Mouse (Mus musculus): ENCODE data around the gene Cenps. TPM values are rescaled to one million over a fixed set of nuclear protein-coding genes. Genes with fewer than 3 reads are reported as not detected.

Gene Cenps
- polyA plus RNA-seq, 2 experiments, result 23.0 to 27.2 TPM

GRCm38 (mm10) chr4:149178328-149178727, 40.9 kb upstream of the Cenps start:
- no peak overlapping the region for H3K27ac ChIP-seq (replicated peaks; ENCODE audit: low read depth, low read length)
- TF ChIP-seq POLR2A (IDR thresholded peaks at IDR 0.05; ENCODE audit: borderline replicate concordance, extremely low read depth, insufficient read depth, insufficient read length), result no peak
- H3K9ac ChIP-seq (ENCODE audit: low read depth, low read length, severe bottlenecking), result no peak overlapping the region
- H3K4me3 ChIP-seq (replicated peaks; ENCODE audit: low read length), result no peak overlapping the region
- no peaks in the 10 kb centered on the region for H3K27me3 ChIP-seq (ENCODE audit: control insufficient read depth, insufficient read depth, low read length)
- 61% methylated on average over 7 of the region's 7 CpGs for WGBS
- no peak overlapping the region for H3K4me2 ChIP-seq (replicated peaks; ENCODE audit: low read depth, low read length, severe bottlenecking)
- no peaks in the 10 kb centered on the region for H3K4me1 ChIP-seq (ENCODE audit: control insufficient read depth, insufficient read depth, low read length)
- ATAC-seq (ENCODE audit: low FRiP score, low read depth), result no peak
- DNase-seq (ENCODE audit: low spot score), result no peak
- H3K9me3 ChIP-seq (ENCODE audit: control insufficient read depth, low read length), result no peaks in the 10 kb centered on the region
- peaks cover 48% of the 10 kb centered on the region for H3K36me3 ChIP-seq (ENCODE audit: control insufficient read depth, insufficient read depth, low read length)

GRCm38 (mm10) chr4:149177046-149177445, 39.6 kb upstream of the Cenps start:
- TF ChIP-seq POLR2A (IDR thresholded peaks at IDR 0.05; ENCODE audit: borderline replicate concordance, extremely low read depth, insufficient read depth, insufficient read length), result no peak
- Histone ChIP-seq H3K36me3 (ENCODE audit: control insufficient read depth, insufficient read depth, low read length) (peaks cover 35% of the 10 kb centered on the region), H3K27ac (replicated peaks; ENCODE audit: low read depth, low read length) (no peak overlapping the region), H3K4me1 (ENCODE audit: control insufficient read depth, insufficient read depth, low read length) (peaks cover 6% of the 10 kb centered on the region), H3K27me3 (ENCODE audit: control insufficient read depth, insufficient read depth, low read length) (no peaks in the 10 kb centered on the region), H3K9me3 (ENCODE audit: control insufficient read depth, low read length) (no peaks in the 10 kb centered on the region), H3K4me3 (replicated peaks; ENCODE audit: low read length) (no peak overlapping the region), H3K4me2 (replicated peaks; ENCODE audit: low read depth, low read length, severe bottlenecking) (no peak overlapping the region), H3K9ac (ENCODE audit: low read depth, low read length, severe bottlenecking) (no peak overlapping the region)
- ATAC-seq (ENCODE audit: low FRiP score, low read depth), result no peak
- no peak for DNase-seq (ENCODE audit: low spot score)
- WGBS, result 69% methylated on average over 5 of the region's 5 CpGs

- no peak for DNase-seq (ENCODE audit: low spot score)
- Histone ChIP-seq H3K9me3 (ENCODE audit: control insufficient read depth, low read length) (no peaks in the 10 kb centered on the region), H3K4me1 (ENCODE audit: control insufficient read depth, insufficient read depth, low read length) (peaks cover 6% of the 10 kb centered on the region), H3K9ac (ENCODE audit: low read depth, low read length, severe bottlenecking) (no peak overlapping the region), H3K36me3 (ENCODE audit: control insufficient read depth, insufficient read depth, low read length) (peaks cover 31% of the 10 kb centered on the region), H3K4me3 (replicated peaks; ENCODE audit: low read length) (no peak overlapping the region), H3K27ac (replicated peaks; ENCODE audit: low read depth, low read length) (no peak overlapping the region), H3K27me3 (ENCODE audit: control insufficient read depth, insufficient read depth, low read length) (no peaks in the 10 kb centered on the region), H3K4me2 (replicated peaks; ENCODE audit: low read depth, low read length, severe bottlenecking) (no peak overlapping the region)
- TF ChIP-seq POLR2A (IDR thresholded peaks at IDR 0.05; ENCODE audit: borderline replicate concordance, extremely low read depth, insufficient read depth, insufficient read length), result no peak
- ATAC-seq (ENCODE audit: low FRiP score, low read depth), result no peak
- 88% methylated on average over 6 of the region's 6 CpGs for WGBS
Observed at GRCm38 (mm10) chr4:149176645-149177044, 39.2 kb upstream of the Cenps start.

GRCm38 (mm10) chr4:149173661-149174060, 36.2 kb upstream of the Cenps start:
- ATAC-seq (ENCODE audit: low FRiP score, low read depth), result no peak
- no peak for TF ChIP-seq POLR2A (IDR thresholded peaks at IDR 0.05; ENCODE audit: borderline replicate concordance, extremely low read depth, insufficient read depth, insufficient read length)

GRCm38 (mm10) chr4:149172666-149173065, 35.2 kb upstream of the Cenps start:
- Histone ChIP-seq H3K4me3 (replicated peaks; ENCODE audit: low read length) (no peak overlapping the region), H3K36me3 (ENCODE audit: control insufficient read depth, insufficient read depth, low read length) (no peaks in the 10 kb centered on the region; the same call in 1 of the 2 replicates), H3K9me3 (ENCODE audit: control insufficient read depth, low read length) (no peaks in the 10 kb centered on the region), H3K4me2 (replicated peaks; ENCODE audit: low read depth, low read length, severe bottlenecking) (no peak overlapping the region), H3K27ac (replicated peaks; ENCODE audit: low read depth, low read length) (peak overlapping the region; percentile 72), H3K4me1 (ENCODE audit: control insufficient read depth, insufficient read depth, low read length) (peaks cover 6% of the 10 kb centered on the region), H3K27me3 (ENCODE audit: control insufficient read depth, insufficient read depth, low read length) (no peaks in the 10 kb centered on the region), H3K9ac (ENCODE audit: low read depth, low read length, severe bottlenecking) (no peak overlapping the region)
- WGBS, result 34% methylated on average over 2 of the region's 2 CpGs
- ATAC-seq (ENCODE audit: low FRiP score, low read depth), result peak; percentile 68
- no peak for TF ChIP-seq POLR2A (IDR thresholded peaks at IDR 0.05; ENCODE audit: borderline replicate concordance, extremely low read depth, insufficient read depth, insufficient read length)
- peak; percentile 55 for DNase-seq (ENCODE audit: low spot score)

More at GRCm38 (mm10) chr4:149173661-149174060, 36.2 kb upstream of the Cenps start:
- Histone ChIP-seq H3K9ac (ENCODE audit: low read depth, low read length, severe bottlenecking) (no peak overlapping the region), H3K4me1 (ENCODE audit: control insufficient read depth, insufficient read depth, low read length) (peaks cover 6% of the 10 kb centered on the region), H3K36me3 (ENCODE audit: control insufficient read depth, insufficient read depth, low read length) (peaks cover 4% of the 10 kb centered on the region), H3K9me3 (ENCODE audit: control insufficient read depth, low read length) (no peaks in the 10 kb centered on the region), H3K4me3 (replicated peaks; ENCODE audit: low read length) (no peak overlapping the region), H3K27ac (replicated peaks; ENCODE audit: low read depth, low read length) (no peak overlapping the region), H3K27me3 (ENCODE audit: control insufficient read depth, insufficient read depth, low read length) (no peaks in the 10 kb centered on the region), H3K4me2 (replicated peaks; ENCODE audit: low read depth, low read length, severe bottlenecking) (no peak overlapping the region)
- DNase-seq (ENCODE audit: low spot score), result no peak
- 91% methylated on average over 6 of the region's 6 CpGs for WGBS

GRCm38 (mm10) chr4:149172083-149172482, 34.7 kb upstream of the Cenps start:
- no peak for DNase-seq (ENCODE audit: low spot score)
- TF ChIP-seq POLR2A (IDR thresholded peaks at IDR 0.05; ENCODE audit: borderline replicate concordance, extremely low read depth, insufficient read depth, insufficient read length), result no peak
- Histone ChIP-seq H3K4me3 (replicated peaks; ENCODE audit: low read length) (no peak overlapping the region), H3K27ac (replicated peaks; ENCODE audit: low read depth, low read length) (peak overlapping the region; percentile 72), H3K9ac (ENCODE audit: low read depth, low read length, severe bottlenecking) (no peak overlapping the region), H3K27me3 (ENCODE audit: control insufficient read depth, insufficient read depth, low read length) (no peaks in the 10 kb centered on the region), H3K4me1 (ENCODE audit: control insufficient read depth, insufficient read depth, low read length) (peaks cover 6% of the 10 kb centered on the region), H3K36me3 (ENCODE audit: control insufficient read depth, insufficient read depth, low read length) (no peaks in the 10 kb centered on the region; the same call in 1 of the 2 replicates), H3K9me3 (ENCODE audit: control insufficient read depth, low read length) (no peaks in the 10 kb centered on the region), H3K4me2 (replicated peaks; ENCODE audit: low read depth, low read length, severe bottlenecking) (no peak overlapping the region)
- 90% methylated on average over 5 of the region's 5 CpGs for WGBS
- ATAC-seq (ENCODE audit: low FRiP score, low read depth), result no peak

All from limb, embryonic 14.5 days (tissue).